Mouse (Mus musculus): ENCODE measurements around the gene Amfr.
A peak's percentile ranks its signal among the peaks of the same experiment; 100 is the strongest.

The Amfr gene

DNA sequence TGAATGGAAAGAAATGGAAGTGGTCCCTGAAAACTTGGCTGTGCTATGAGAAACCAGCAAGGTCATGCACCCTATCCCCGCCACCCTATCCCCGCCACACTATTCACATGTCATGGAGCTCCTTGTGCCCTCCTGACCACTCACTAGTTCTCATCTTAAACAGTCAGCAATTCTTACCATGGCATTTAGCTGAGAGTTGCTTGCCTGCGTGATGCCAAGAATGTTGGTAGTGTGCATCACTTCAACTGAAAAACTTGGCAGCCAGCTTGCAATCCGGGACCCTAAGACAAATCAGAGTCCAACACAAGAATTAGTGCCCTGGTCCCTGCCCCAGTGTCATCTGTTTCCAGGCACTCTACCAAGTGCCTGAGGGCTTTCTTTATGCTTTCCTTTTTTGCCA lies 32.5 kb downstream of the Amfr start:
- DNase-seq, result peak; percentile 63

DNA sequence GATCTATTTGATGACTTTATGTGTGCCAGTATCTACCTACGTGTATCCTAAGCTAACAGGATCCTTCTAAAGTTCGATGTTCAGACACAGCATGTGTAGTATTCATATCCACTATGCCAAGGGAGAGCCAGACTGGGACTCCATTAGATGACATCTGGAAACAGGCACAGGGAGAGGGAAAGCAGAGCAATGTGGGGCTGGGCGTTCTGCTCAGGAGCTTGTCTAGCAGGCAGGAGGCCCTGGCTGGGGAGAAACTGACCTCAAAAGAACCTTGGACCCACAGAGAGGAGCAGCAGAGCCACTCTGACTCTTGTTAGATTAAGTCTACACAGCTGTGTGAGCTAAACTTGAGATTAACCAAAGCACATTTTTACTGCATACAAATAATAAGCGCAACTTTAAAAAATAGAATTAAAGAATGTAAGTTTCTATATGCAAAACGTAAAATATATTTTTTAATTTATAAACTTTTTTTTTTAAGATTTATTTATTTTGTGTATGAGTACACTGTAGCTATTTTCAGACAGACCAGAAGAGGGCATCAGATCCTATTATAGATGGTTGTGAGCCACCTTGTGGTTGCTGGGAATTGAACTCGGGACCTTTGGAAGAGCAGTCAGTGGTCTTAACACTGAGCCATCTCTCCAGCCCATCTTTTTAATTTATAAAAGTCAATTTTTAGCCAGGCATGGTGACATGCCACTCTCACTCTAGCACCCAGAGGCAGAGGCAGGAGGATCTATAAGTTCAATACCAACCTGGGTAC lies 36.0 kb downstream of the Amfr start:
- DNase-seq, result no peak

DNA sequence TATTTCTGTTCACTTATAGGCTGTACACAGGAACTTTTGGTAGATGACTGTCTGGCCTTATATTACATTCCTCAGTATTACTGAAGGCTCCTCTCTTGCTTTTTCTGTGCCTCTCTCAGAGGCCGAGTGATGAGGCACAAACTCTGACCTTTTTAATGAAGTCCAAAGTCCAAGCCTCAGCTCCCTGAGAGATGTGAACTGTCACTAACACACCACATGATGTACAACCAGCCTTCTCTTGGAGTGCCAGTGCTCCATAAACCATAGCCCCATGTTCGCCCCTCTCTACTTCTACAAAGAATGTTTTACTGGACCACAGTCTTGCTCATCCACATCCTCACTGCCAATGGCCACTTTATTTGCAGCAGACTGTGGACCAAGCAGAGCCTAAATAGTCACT lies 37.3 kb downstream of the Amfr start:
- DNase-seq, result peak; percentile 27

- peak; percentile 25 for DNase-seq
Observed at GRCm38 (mm10) chr8:93974602-93975186, 37.9 kb downstream of the Amfr start.

DNA sequence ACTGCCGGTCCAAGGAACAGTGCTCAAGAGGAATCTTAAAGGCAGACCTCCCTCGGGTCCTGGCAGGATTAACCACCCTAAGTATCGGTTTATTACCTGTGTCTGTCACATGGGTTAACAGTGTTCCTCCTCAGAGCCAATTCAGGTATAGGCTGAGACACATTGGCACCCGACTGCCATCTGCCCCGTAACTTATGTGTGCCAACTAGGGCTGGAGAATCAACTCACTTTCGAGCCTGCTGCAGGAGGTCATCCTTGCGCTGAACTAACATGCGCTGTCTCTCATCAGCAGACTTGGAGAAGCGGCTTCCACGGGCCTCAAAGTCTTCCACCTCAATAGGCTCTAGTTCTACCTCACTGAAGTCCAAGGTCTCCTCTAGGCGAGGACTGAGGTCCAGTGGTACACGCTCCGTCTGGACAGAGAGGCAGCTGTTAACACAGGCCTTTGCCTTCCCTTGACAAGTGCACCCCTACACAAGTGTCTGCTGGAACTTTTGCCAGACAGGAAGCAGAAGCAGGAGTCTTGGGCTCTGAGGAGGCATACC lies 38.7 kb downstream of the Amfr start:
- no peak for DNase-seq

DNA sequence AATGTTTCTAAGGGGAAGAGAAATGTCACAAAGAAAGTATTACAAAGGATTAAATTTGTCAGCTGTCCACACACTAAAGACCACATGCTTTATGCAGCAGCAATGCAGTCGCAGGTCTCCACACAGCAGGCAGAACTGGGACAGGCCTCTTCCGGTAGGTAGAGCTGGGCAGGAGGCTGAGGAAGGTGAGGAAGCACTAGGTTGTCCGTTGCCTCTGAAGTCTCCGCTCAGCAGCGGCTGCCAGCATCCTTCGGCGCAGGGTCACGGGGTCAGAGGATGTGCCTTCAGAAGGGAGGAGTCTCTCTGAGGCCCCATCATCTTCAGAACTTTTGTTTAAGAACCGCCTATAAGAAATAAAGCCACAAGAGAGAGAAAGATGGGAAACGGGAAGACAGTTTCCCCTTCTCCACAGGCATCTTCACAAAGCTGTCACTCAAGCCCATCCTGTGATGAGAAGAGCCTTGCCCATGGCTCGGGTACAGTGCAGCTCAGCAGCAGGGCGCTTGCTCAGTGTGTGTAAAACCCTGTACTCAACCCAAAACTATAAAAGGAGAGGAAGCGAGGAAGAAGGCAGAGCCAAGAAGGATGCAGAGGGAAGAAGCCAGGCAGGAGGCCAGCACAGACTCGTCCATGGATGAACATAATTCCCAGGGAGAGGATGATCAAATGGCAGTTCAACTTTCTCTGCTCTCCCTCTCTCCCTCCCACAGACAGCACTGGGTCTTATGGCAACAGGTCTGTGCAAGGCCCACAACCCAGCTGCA lies 39.5 kb downstream of the Amfr start:
- no peak for DNase-seq

DNA sequence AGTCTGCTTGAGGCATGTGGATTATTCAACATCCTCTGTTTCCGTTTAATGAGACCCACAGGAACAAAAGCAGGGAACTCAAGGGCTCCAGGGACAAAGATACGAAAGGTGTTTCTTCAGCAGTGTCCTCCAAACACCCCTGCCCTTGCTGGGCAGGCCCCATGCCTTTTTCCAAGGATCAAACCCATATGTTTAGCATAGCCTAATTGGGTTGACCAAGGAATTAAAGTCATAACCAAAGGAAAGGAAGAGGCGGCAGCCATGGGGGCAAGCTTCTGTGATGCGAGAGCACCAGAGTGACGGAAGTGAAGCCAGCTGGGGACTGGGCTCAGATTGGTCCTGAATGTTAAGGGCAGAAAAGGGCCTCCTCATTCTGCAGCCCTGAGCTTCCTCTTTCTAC lies 40.4 kb downstream of the Amfr start:
- no peak for DNase-seq

- no peak for DNase-seq
Observed at GRCm38 (mm10) chr8:93971451-93971850, 41.2 kb downstream of the Amfr start.

DNA sequence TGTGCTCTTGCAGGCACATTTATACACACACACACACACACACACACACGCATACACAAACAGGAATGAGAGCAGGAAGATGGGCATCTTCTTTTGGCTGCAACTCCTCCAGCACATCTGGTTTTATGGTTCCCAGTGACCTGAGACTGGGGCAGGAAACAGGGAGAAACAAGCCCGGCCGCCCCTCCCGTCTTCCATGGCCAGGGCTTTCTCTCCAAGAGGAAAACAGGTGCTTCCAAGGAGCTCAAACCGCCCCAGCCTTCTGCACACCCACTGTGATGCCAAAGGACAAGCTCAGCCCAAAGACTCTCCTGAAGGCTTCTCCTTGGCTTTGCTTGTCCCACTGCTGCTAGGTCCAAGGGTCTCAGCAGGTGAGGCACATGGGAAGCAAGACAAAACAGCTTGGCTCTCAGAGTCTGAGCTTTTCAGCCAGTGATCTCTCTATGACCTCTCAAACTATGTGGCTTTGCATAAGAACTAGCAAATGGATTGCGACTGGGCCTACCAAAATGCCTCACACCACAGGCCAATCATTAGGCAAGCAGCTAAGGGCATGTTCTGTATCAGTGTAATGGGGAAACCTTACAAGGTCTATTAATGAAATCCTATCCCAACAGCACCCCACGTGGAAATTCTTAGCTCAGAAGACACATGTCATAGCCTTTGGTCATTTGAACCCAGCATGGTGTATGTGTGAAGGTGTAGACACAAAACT lies 42.9 kb downstream of the Amfr start:
- no peak for DNase-seq

DNA sequence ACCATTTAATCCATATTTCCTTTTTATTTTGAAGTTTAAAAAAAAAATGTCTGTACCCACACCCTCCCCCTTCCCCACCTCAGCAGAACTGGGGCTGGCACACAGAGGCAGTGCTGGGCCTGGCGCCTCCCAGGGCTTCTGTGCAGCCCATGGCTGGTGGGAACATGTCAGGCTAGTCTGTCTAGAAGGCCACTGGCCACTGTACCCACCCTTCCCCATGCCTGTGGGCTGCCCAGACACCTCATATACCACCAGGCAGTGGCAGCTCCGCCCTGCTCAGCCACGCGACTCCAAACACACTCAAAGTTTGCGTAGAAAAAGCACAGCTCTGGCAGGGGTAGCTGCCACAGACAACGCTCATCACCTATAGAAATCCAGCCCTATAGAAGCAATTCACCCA lies 44.3 kb downstream of the Amfr start:
- DNase-seq, result no peak

DNA sequence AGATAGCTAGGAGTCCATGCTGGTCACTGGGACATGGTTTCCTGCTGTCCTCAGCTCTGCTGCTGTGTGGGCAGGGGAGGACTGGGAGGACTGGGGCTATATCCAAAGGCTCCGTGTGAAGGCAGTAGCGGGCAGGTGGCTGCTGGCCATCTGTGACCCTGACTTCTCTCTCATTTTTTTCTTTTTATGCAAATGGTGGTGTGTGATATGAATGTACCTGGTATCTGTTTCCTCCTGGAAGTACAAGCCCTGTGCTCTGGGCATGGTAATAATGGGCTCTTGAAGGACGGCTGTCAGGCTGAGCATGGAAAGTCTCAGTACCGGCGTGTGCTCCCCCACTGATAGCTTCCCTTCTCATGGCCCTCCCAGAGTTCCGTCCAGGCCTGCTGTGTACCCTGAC lies 51.7 kb downstream of the Amfr start:
- no peak for DNase-seq

GRCm38 (mm10) chr8:93958402-93958801 lies 54.2 kb downstream of the Amfr start:
- peak; percentile 60 for DNase-seq

DNA sequence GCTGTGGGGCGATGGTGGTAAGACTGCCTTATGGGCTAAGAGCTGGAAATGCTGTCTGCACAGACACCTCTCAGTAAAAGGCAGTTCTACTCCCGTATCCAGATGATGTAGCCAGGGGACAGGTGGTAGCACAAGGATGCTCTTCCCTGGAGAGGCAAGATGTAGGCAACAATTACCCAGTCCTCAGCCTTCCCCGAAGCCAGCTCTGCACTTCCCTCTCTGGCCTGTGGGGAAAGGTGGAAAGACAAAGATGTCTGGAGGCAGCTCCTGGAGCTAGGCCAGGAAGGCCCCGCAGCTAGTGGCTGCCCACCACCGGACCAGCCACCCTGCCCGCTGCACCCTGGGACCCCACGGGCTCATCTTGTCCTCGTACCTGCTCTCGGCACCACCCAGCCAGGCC lies 60.1 kb downstream of the Amfr start:
- DNase-seq, result no peak

- no peak for DNase-seq
Observed at GRCm38 (mm10) chr8:93950133-93950532, 62.5 kb downstream of the Amfr start.

DNA sequence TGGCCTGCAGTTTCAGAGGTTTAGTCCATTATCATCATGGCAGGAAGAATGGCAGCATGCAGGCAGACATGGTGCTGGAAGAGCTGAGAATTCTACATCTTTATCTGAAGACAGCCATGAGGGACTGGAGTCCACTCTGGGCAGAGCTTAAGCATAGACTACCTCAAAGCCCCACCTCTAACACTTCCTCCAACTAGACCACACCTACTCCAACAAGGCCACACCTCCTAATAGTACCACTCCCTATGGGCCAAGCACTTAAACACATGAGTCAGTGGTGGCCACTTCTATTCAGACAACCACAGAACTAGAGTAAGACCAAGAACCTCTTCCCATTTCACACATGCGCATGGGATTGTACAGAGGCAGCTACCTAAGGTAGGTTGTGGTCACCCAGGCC lies 66.2 kb downstream of the Amfr start:
- DNase-seq, result no peak

DNA sequence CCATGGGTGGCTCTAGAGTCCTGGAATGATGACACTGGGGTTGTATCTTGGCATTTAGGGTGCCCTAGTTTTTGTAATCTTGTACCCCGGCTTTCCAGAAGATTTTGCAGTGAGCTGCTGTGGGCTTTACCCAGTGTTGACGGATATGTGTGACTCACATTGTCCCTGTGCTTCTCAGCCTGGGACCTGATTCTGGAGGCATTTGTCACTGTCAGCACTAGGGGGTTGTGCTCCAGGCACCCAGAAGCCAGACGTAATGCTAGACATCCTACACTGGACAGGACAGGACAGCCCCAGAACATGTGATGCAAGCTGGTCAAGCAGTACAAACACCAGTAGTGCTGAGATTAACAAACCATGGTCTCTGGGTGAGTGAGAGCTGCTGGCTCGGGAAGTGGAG lies 66.9 kb downstream of the Amfr start:
- DNase-seq, result no peak

DNA sequence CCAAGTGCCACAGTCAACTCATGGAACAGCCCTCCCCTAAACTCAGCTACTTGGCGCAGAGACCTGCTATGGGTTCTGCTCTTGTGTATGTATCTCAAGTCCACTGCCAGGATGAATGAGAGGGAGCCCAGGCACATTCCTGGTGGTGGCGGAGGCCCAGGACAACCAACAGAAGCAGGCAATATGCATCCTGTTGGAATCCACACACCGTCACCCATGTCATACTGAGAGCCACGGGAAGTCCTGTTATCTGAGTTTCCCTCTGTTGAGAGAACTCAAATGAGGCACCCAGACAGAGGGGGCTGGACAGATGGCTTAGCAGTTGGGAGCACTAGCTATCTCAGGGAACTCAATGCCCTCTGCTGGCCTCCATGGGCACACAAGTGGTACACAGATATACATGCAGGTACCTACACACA lies 71.0 kb downstream of the Amfr start:
- DNase-seq, result no peak

DNA sequence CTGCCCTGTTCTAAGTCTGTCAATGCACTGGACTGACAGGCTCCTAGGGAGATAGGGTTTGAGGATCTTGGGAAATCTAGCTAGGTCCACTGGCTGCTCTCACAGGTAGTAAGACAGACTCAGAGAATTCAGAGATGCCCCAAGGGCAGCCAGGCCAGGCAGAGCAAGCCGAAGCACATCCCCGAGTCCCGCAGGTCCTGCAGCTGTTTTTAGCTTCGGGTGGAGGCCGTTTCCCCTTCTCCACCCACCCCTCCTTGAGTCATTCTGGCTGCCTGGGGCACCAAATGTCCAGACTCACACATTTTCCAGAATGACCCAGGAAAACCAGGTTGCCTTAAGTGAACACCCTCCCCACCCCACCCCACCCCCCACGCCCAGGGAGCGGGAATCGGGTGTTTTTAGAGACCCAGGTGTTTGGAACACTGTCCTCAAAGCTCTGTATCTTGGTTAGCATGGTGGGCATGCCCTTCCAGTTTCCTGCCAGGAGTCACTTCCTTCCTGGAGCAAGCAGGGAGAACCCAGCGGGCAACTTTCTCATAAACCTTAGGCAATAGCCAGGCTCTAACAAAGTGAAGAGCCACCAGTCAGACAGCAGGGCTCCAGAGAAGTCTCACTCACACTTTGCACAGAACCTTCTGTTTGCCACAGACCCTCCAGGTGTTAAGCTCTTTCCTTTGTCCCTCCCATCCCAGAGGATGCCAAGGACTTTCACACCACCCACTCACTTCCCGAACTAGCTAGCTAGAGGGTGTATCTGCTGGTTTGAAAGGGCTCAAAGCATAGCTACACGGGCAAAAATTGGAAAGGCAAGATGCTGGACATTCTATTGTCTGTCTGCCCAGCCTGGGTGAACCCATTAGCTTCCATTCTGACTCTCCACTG lies 71.9 kb downstream of the Amfr start:
- DNase-seq, result no peak

GRCm38 (mm10) chr8:93938193-93938592 lies 74.4 kb downstream of the Amfr start:
- no peak for DNase-seq

DNA sequence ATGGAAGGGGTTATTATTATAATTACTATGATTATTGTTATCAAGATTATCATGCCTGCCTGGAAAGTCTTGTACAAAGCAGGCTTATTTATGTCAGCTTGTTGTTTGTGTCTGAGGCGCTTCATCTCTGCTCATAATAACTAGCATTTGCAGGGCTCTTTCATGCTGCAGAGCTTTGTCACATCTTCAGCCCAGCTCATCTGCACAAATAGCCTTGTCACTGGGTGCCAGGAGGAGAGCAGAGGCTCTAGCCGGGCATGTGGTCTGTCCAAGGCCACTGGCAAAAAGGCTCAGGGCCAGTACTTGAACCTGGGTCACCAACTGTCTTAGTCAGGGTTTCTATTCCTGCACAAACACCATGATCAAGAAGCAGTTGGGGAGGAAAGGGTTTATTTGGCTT lies 79.4 kb downstream of the Amfr start:
- no peak for DNase-seq

- peak; percentile 47 for DNase-seq
Observed at GRCm38 (mm10) chr8:93932873-93933272, 79.8 kb downstream of the Amfr start.

DNA sequence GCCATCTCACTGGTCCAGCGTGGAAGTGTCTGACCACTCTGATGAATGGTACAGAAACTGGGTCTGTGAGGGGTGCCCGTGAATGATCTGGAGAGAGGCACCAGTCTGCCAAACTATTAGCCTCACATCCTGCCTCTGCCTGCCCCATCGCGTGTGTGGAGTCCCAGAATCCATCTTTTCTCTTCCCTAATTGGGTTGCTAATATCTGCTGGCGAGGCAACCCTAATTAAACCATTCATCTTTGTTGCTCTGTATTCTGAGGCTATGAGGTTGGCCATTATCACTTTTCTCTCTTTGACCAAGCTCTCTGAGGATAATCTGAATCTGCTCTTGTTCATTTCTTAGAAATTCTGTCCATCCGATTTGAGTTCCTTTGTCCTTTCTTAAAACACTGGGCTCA lies 81.3 kb downstream of the Amfr start:
- DNase-seq, result no peak
